Comparison of ENCODE assay signal across 7 mouse cellular contexts in genomic region chr8:84640010-84640588, GRCm38 (mm10). TPM values are rescaled to one million over a fixed set of nuclear protein-coding genes. Genes with fewer than 3 reads are reported as not detected.
A peak's percentile ranks its signal among the peaks of the same experiment; 100 is the strongest.
DNase-seq lines count a peak whose midpoint lies in the region; ATAC-seq and TF ChIP-seq lines count a peak whose summit lies in the region.

No protein-coding gene starts in this region.

- H3K4me2 ChIP-seq in lung, embryonic 14.5 days = peak overlapping the region; percentile 81
- peak overlapping the region; percentile 85 for H3K4me2 ChIP-seq in limb, embryonic 13.5 days (replicated peaks)
- H3K4me2 ChIP-seq in stomach, embryonic 14.5 days (replicated peaks; ENCODE audit: low read depth, low read length) = peak overlapping the region; percentile 38

- no peak for DNase-seq in lung, embryonic 14.5 days
- no peak for DNase-seq in lung, postnatal 25 days (ENCODE audit: low spot score)
- no peak for DNase-seq in forebrain, embryonic 10.5 days (ENCODE audit: extremely low spot score, low spot score)
- no peak for DNase-seq in c-Kit-positive CD71-positive TER-119-positive erythroid progenitor cells, embryonic 14.5 days (ENCODE audit: low spot score)
- DNase-seq in urinary bladder, postnatal 25 days (ENCODE audit: low spot score) = no peak

- no peaks in the 10 kb centered on the region for H3K9me3 ChIP-seq in lung, embryonic 14.5 days (ENCODE audit: low read depth, low read length)
- H3K9me3 ChIP-seq in forebrain, embryonic 10.5 days = no peaks in the 10 kb centered on the region
- no peaks in the 10 kb centered on the region for H3K9me3 ChIP-seq in limb, embryonic 13.5 days
- no peaks in the 10 kb centered on the region for H3K9me3 ChIP-seq in stomach, embryonic 14.5 days (ENCODE audit: control insufficient read depth, low read depth, low read length)

- no peaks in the 10 kb centered on the region for H3K36me3 ChIP-seq in lung, embryonic 14.5 days (ENCODE audit: insufficient read depth)
- no peaks in the 10 kb centered on the region for H3K36me3 ChIP-seq in forebrain, embryonic 10.5 days (replicated peaks)
- no peaks in the 10 kb centered on the region for H3K36me3 ChIP-seq in limb, embryonic 13.5 days
- no peaks in the 10 kb centered on the region for H3K36me3 ChIP-seq in stomach, embryonic 14.5 days (ENCODE audit: control insufficient read depth, insufficient read depth, low read length)

- no peak for ATAC-seq in lung, embryonic 14.5 days (ENCODE audit: insufficient read depth)
- no peak for ATAC-seq in limb, embryonic 13.5 days (ENCODE audit: low FRiP score, low read depth)
- ATAC-seq in stomach, embryonic 14.5 days (ENCODE audit: insufficient number of reproducible peaks, insufficient read depth, low FRiP score, low read depth) = no peak

- WGBS in lung, embryonic 14.5 days = 23% methylated on average over 9 of the region's 9 CpGs
- 36% methylated on average over 9 of the region's 9 CpGs for WGBS in forebrain, embryonic 10.5 days
- 22% methylated on average over 9 of the region's 9 CpGs for WGBS in limb, embryonic 13.5 days
- 21% methylated on average over 9 of the region's 9 CpGs for WGBS in stomach, embryonic 14.5 days

- H3K4me1 ChIP-seq in lung, embryonic 14.5 days (ENCODE audit: insufficient read depth) = peaks cover 5% of the 10 kb centered on the region; the same call in 1 of the 2 replicates
- H3K4me1 ChIP-seq in forebrain, embryonic 10.5 days = peaks cover 45% of the 10 kb centered on the region
- peaks cover 42% of the 10 kb centered on the region for H3K4me1 ChIP-seq in limb, embryonic 13.5 days
- 0 out of 2 replicates have a peak, but pooled peaks cover 5% of the 10 kb centered on the region for H3K4me1 ChIP-seq in stomach, embryonic 14.5 days (ENCODE audit: control insufficient read depth, insufficient read depth, low read length)

- TF ChIP-seq CTCF in lung, embryonic 14.5 days (IDR thresholded peaks at IDR 0.05; ENCODE audit: low read depth) = no peak

- no peaks in the 10 kb centered on the region for H3K27me3 ChIP-seq in lung, embryonic 14.5 days (ENCODE audit: insufficient read depth, low read length)
- peaks cover 20% of the 10 kb centered on the region for H3K27me3 ChIP-seq in forebrain, embryonic 10.5 days (ENCODE audit: poor library complexity, severe bottlenecking)
- H3K27me3 ChIP-seq in limb, embryonic 13.5 days = no peaks in the 10 kb centered on the region
- no peaks in the 10 kb centered on the region for H3K27me3 ChIP-seq in stomach, embryonic 14.5 days (ENCODE audit: control insufficient read depth, insufficient read depth, low read length)

- no peak overlapping the region for H3K27ac ChIP-seq in lung, embryonic 14.5 days (ENCODE audit: low read depth)
- peak overlapping the region; percentile 95 for H3K27ac ChIP-seq in forebrain, embryonic 10.5 days
- H3K27ac ChIP-seq in limb, embryonic 13.5 days = peak overlapping the region; percentile 39; the same call in 1 of the 2 replicates
- H3K27ac ChIP-seq in stomach, embryonic 14.5 days (ENCODE audit: low read length) = no peak overlapping the region

- peak overlapping the region; percentile 42 for H3K9ac ChIP-seq in lung, embryonic 14.5 days
- peak overlapping the region; percentile 56; the same call in 1 of the 2 replicates for H3K9ac ChIP-seq in limb, embryonic 13.5 days
- no peak overlapping the region for H3K9ac ChIP-seq in stomach, embryonic 14.5 days (replicated peaks; ENCODE audit: low read depth, low read length)

- H3K4me3 ChIP-seq in lung, embryonic 14.5 days (ENCODE audit: low read depth, low read length) = peak overlapping the region; percentile 53
- H3K4me3 ChIP-seq in forebrain, embryonic 10.5 days = peak overlapping the region; percentile 65
- H3K4me3 ChIP-seq in limb, embryonic 13.5 days = peak overlapping the region; percentile 56
- H3K4me3 ChIP-seq in stomach, embryonic 14.5 days (ENCODE audit: low read depth, low read length) = peak overlapping the region; percentile 35

RNA-seq across cellular contexts. Expression of gene Ier2, which starts 22.6 kb away (rescaled TPM):
- polyA plus RNA-seq in lung, embryonic 14.5 days (2014; fragmentation: Nextera tagmentation; extraction: Ambion mirVana) = 81.7 and 83.8 TPM in 2 replicates
- 91.4 and 96.9 TPM in 2 replicates for polyA plus RNA-seq in forebrain, embryonic 10.5 days (2016; fragmentation: Nextera tagmentation; extraction: Ambion mirVana)
- polyA plus RNA-seq in limb, embryonic 13.5 days (2015; fragmentation: Nextera tagmentation; extraction: Ambion mirVana) = 71.9 and 73.0 TPM in 2 replicates
- 73.1 and 83.4 TPM in 2 replicates for polyA plus RNA-seq in stomach, embryonic 14.5 days (2014; fragmentation: Nextera tagmentation; extraction: Ambion mirVana)

RNA-seq across cellular contexts. Expression of gene Trmt1, which starts 46.0 kb away (rescaled TPM):
- 66.1 and 68.6 TPM in 2 replicates for polyA plus RNA-seq in lung, embryonic 14.5 days (2014; fragmentation: Nextera tagmentation; extraction: Ambion mirVana)
- polyA plus RNA-seq in forebrain, embryonic 10.5 days (2016; fragmentation: Nextera tagmentation; extraction: Ambion mirVana) = 68.8 and 69.3 TPM in 2 replicates
- polyA plus RNA-seq in limb, embryonic 13.5 days (2015; fragmentation: Nextera tagmentation; extraction: Ambion mirVana) = 70.8 and 72.7 TPM in 2 replicates
- polyA plus RNA-seq in stomach, embryonic 14.5 days (2014; fragmentation: Nextera tagmentation; extraction: Ambion mirVana) = 64.6 and 65.7 TPM in 2 replicates

RNA-seq across cellular contexts. Expression of gene Nacc1, which starts 47.6 kb away (rescaled TPM):
- 29.8 and 33.8 TPM in 2 replicates for polyA plus RNA-seq in lung, embryonic 14.5 days (2014; fragmentation: Nextera tagmentation; extraction: Ambion mirVana)
- 31.3 and 31.5 TPM in 2 replicates for polyA plus RNA-seq in forebrain, embryonic 10.5 days (2016; fragmentation: Nextera tagmentation; extraction: Ambion mirVana)
- 15.0 and 15.2 TPM in 2 replicates for polyA plus RNA-seq in limb, embryonic 13.5 days (2015; fragmentation: Nextera tagmentation; extraction: Ambion mirVana)
- 25.1 and 25.7 TPM in 2 replicates for polyA plus RNA-seq in stomach, embryonic 14.5 days (2014; fragmentation: Nextera tagmentation; extraction: Ambion mirVana)

Comparison
In these comparisons a context has a peak if more than half of its experiments do, and no peak if none do; other contexts are left out.
1. H3K27ac ChIP-seq: peak in forebrain, embryonic 10.5 days (single experiment) and limb, embryonic 13.5 days (single experiment); none in lung, embryonic 14.5 days (single experiment) and stomach, embryonic 14.5 days (single experiment).
2. Peak in every context shown above with its lines, with median percentiles within 50 percentile points of each other: H3K4me2 ChIP-seq and H3K4me3 ChIP-seq.